Mouse (Mus musculus) midbrain, embryonic 14.5 days (tissue): Measurements from ENCODE around the gene Limch1. TPM values are rescaled to one million over a fixed set of nuclear protein-coding genes. Genes with fewer than 3 reads are reported as not detected.

Source experiments
- ATAC-seq: fragments of 200-750 bp; cut with Nextera tagmentation; 2 replicates; pipeline ENCODE4 v1.8.0; 2017; ENCODE audit warnings: moderate number of reproducible peaks, moderate library complexity; ENCODE audit not compliant: low FRiP score, low TSS enrichment
- DNase-seq: peaks from one replicate; pipeline ENCODE4 v3.0.0-alpha.2; 2015
- H3K27ac ChIP-seq: fragments of 300-500 bp; sonication (generic); replicated peaks from 2 replicates; pipeline ENCODE4 v1.5.1; 2014; ENCODE audit warnings: mild to moderate bottlenecking, low read depth, low read length, moderate library complexity
- H3K27me3 ChIP-seq: fragments of 300-500 bp; sonication (generic); 2 replicates; pipeline ENCODE4 v1.6.1; 2014; ENCODE audit warnings: low read length, control low read depth, mixed read lengths; ENCODE audit not compliant: control insufficient read depth, insufficient read depth
- H3K36me3 ChIP-seq: fragments of 300-500 bp; sonication (generic); 2 replicates; pipeline ENCODE4 v1.6.1; 2014; ENCODE audit warnings: low read length, control low read depth; ENCODE audit not compliant: control insufficient read depth, insufficient read depth
- H3K4me1 ChIP-seq: fragments of 300-500 bp; sonication (generic); 2 replicates; pipeline ENCODE4 v1.6.1; 2014; ENCODE audit warnings: mild to moderate bottlenecking, antibody characterized with exemption, low read length, control low read depth; ENCODE audit not compliant: control insufficient read depth, insufficient read depth
- H3K4me2 ChIP-seq: fragments of 300-500 bp; sonication (generic); 2 replicates; pipeline ENCODE4 v1.6.1; 2014; ENCODE audit warnings: mild to moderate bottlenecking, low read length, moderate library complexity
- H3K4me3 ChIP-seq: fragments of 300-500 bp; sonication (generic); replicated peaks from 2 replicates; pipeline ENCODE4 v1.5.1; 2014; ENCODE audit warnings: low read depth, low read length
- H3K9ac ChIP-seq: fragments of 300-500 bp; sonication (generic); replicated peaks from 2 replicates; pipeline ENCODE4 v1.6.1; 2014; ENCODE audit warnings: mild to moderate bottlenecking, low read length, moderate library complexity
- H3K9me3 ChIP-seq: fragments of 300-500 bp; sonication (generic); 2 replicates; pipeline ENCODE4 v1.6.1; 2016; ENCODE audit warnings: low read length, control low read depth, mixed read lengths; ENCODE audit not compliant: control insufficient read depth
- WGBS: fragments of 180-500 bp; shearing (Covaris S2); extraction: QIAGEN DNeasy Blood & Tissue Kit; methylation state at CpG from one replicate; pipeline ENCODE4 v1.1.7; 2014; 5-methylcytosine and 5-hydroxymethylcytosine counted together
- polyA plus RNA-seq: library from polyadenylated mRNA; unstranded; fragments of >200 nt; fragmentation: Nextera tagmentation; extraction: Ambion mirVana; gene quantifications from 2 replicates; pipeline ENCODE4 v1.2.1, GENCODE M21; 2014

The Limch1 gene
- polyA plus RNA-seq, 1 experiment from 2014 or later: 56.5 TPM

GRCm38 (mm10) chr5:66785995-66786620, 40.5 kb downstream of the Limch1 start:
- Histone ChIP-seq H3K4me2 (no peak overlapping the region), H3K36me3 (no peaks in the 10 kb centered on the region), H3K27ac (no peak overlapping the region), H3K27me3 (no peaks in the 10 kb centered on the region), H3K4me3 (no peak overlapping the region), H3K9me3 (no peaks in the 10 kb centered on the region), H3K4me1 (no peaks in the 10 kb centered on the region), H3K9ac (no peak overlapping the region)
- ATAC-seq: no peak
- WGBS: 95% methylated on average over 1 of the region's 1 CpGs
- DNase-seq: no peak

DNA sequence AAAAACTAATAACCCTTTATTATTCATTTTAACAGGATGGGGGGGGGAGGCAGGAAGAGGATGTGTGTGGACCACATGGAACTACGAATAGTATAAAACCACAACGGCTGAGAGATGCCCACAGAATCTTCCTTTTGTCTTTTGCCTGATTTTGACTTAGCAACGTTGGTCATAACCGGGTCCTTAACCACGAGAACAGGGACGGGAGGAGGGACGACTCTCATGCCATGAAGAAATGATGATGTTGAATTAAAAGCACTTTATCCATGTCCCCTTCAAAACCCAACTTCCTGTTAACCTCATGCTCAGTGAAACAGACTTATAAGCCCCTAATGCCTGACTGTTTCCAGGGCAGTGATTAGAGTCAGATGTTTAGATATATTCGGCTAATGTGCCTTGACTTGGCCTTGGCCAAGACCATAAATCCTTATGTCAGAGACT, 41.0 kb downstream of the Limch1 start:
- no peaks in the 10 kb centered on the region for H3K36me3 ChIP-seq
- H3K4me3 ChIP-seq: no peak overlapping the region
- 95% methylated on average over 8 of the region's 8 CpGs for WGBS
- H3K4me1 ChIP-seq: no peaks in the 10 kb centered on the region
- no peaks in the 10 kb centered on the region for H3K9me3 ChIP-seq
- H3K27ac ChIP-seq: no peak overlapping the region
- no peak for DNase-seq
- no peak for ATAC-seq
- no peak overlapping the region for H3K9ac ChIP-seq
- no peak overlapping the region for H3K4me2 ChIP-seq
- H3K27me3 ChIP-seq: no peaks in the 10 kb centered on the region

GRCm38 (mm10) chr5:66789041-66789440, 43.4 kb downstream of the Limch1 start:
- Histone ChIP-seq H3K4me2 (no peak overlapping the region), H3K9me3 (no peaks in the 10 kb centered on the region), H3K27ac (no peak overlapping the region), H3K27me3 (no peaks in the 10 kb centered on the region), H3K4me3 (no peak overlapping the region), H3K36me3 (no peaks in the 10 kb centered on the region), H3K4me1 (no peaks in the 10 kb centered on the region), H3K9ac (no peak overlapping the region)
- ATAC-seq (no peak), DNase-seq (no peak)
- 92% methylated on average over 3 of the region's 3 CpGs for WGBS

- H3K27me3 ChIP-seq: no peaks in the 10 kb centered on the region
- 84% methylated on average over 6 of the region's 6 CpGs for WGBS
- no peaks in the 10 kb centered on the region for H3K36me3 ChIP-seq
- no peak for DNase-seq
- no peak overlapping the region for H3K4me2 ChIP-seq
- no peak for ATAC-seq
- no peaks in the 10 kb centered on the region for H3K4me1 ChIP-seq
- no peak overlapping the region for H3K4me3 ChIP-seq
- H3K9ac ChIP-seq: no peak overlapping the region
- no peaks in the 10 kb centered on the region for H3K9me3 ChIP-seq
- H3K27ac ChIP-seq: no peak overlapping the region
These were observed 45.5 kb downstream of the Limch1 start for GRCm38 (mm10) chr5:66791161-66791560.

DNA sequence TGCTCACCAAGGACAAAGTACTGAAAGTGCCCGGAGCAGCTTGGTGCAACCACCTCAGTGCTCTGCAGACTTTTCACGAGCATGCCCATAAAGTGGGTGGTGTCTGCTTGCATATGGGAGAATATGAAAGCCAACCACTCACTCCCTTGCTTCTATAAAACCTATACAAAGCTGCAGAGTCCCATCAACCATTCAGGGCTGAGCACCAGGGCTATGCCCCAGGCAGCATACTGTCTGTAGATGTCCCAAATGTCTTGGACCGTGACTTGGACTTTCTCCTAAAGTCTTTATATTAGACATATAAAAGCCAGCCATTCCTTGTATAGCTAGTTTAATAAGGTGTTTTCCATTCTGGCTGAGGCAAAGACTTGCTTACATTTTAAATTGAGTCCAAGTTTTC, 47.6 kb downstream of the Limch1 start:
- WGBS: 89% methylated on average over 3 of the region's 3 CpGs
- Histone ChIP-seq H3K9me3 (no peaks in the 10 kb centered on the region), H3K4me3 (no peak overlapping the region), H3K9ac (no peak overlapping the region), H3K27me3 (no peaks in the 10 kb centered on the region), H3K36me3 (no peaks in the 10 kb centered on the region), H3K27ac (no peak overlapping the region), H3K4me2 (no peak overlapping the region), H3K4me1 (peaks cover 10% of the 10 kb centered on the region)
- DNase-seq (no peak), ATAC-seq (no peak)

- Histone ChIP-seq H3K4me1 (peaks cover 28% of the 10 kb centered on the region), H3K4me3 (no peak overlapping the region), H3K4me2 (no peak overlapping the region), H3K27me3 (no peaks in the 10 kb centered on the region), H3K36me3 (no peaks in the 10 kb centered on the region), H3K27ac (peak overlapping the region; percentile 47; the same call in 1 of the 2 replicates), H3K9ac (no peak overlapping the region), H3K9me3 (no peaks in the 10 kb centered on the region)
- 69% methylated on average over 6 of the region's 6 CpGs for WGBS
- ATAC-seq (no peak), DNase-seq (no peak)
These were observed 51.7 kb downstream of the Limch1 start for GRCm38 (mm10) chr5:66797326-66797725.

DNA sequence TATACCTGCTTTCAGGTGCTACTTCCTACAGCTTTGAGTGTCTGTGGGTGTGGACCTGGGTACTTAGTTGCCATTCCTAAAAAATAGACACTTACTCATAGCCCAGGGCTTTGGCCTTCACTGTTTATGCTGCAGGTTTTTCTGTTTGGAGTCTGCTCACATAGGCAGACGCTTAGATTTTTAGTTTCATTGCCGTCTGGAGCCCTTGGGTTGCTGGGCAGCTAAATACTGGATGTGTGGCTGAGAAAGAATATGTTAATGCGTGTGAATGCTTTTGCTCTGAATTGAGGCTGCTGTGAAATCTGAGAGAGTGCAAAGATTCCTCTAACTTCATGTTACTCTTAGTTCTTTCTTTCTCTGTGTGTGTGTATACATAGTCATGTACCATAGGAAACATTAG, 52.5 kb downstream of the Limch1 start:
- H3K4me3 ChIP-seq: no peak overlapping the region
- H3K27ac ChIP-seq: peak overlapping the region; percentile 58
- no peak overlapping the region for H3K4me2 ChIP-seq
- H3K9ac ChIP-seq: no peak overlapping the region
- 15% methylated on average over 3 of the region's 3 CpGs for WGBS
- no peaks in the 10 kb centered on the region for H3K9me3 ChIP-seq
- ATAC-seq (no peak; the same call in 1 of the 2 replicates), DNase-seq (peak; percentile 50)
- H3K4me1 ChIP-seq: peaks cover 28% of the 10 kb centered on the region
- H3K36me3 ChIP-seq: no peaks in the 10 kb centered on the region
- H3K27me3 ChIP-seq: no peaks in the 10 kb centered on the region

DNA sequence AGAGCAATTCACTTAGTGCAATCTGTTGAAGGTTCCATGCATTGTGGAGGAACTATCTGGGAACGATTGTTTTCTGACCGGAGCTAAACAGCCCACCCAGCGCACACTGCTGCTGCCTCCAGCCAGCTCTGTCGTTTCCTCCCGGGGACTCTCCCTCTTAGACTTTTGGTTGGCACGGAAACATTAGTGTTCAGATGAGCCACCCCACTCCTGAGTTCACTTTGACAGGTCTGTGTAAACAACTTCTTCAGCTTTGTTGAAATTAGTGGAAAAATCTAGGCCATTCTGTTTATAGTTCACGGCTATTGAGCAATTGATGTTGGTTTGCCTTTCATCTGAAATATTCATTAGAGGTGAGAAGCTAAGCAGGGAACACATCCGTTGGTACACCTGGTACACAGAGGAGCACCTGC, 53.0 kb downstream of the Limch1 start:
- WGBS: 22% methylated on average over 8 of the region's 8 CpGs
- Histone ChIP-seq H3K36me3 (no peaks in the 10 kb centered on the region), H3K27me3 (no peaks in the 10 kb centered on the region), H3K9me3 (no peaks in the 10 kb centered on the region), H3K27ac (peak overlapping the region; percentile 58; the same call in 1 of the 2 replicates), H3K4me3 (no peak overlapping the region), H3K9ac (no peak overlapping the region), H3K4me1 (peaks cover 28% of the 10 kb centered on the region), H3K4me2 (no peak overlapping the region)
- no peak for DNase-seq
- no peak for ATAC-seq

DNA sequence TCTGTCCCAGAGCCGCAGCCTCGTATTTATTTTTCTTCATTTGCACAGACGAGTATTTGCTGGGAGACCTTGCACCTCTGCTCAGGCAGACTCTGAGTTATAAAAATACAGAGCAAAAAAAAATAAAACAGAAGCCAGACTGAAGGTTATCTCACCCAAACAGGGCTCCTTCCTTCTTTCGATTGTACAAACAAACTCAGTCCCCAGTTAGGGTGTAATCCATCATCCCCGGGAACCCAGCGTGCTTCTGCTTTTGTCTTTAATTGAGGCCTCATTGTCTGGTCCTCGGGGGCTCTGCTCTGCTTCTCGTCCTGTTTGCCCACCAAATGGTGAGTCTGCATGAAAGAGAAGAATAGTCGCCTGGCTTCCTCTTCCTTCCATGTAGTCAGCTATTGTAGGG, 54.6 kb downstream of the Limch1 start:
- WGBS: 24% methylated on average over 9 of the region's 9 CpGs
- H3K9ac ChIP-seq: no peak overlapping the region
- ATAC-seq: no peak
- H3K27ac ChIP-seq: no peak overlapping the region
- H3K36me3 ChIP-seq: no peaks in the 10 kb centered on the region
- H3K4me1 ChIP-seq: peaks cover 28% of the 10 kb centered on the region
- H3K4me2 ChIP-seq: no peak overlapping the region
- DNase-seq: no peak
- no peak overlapping the region for H3K4me3 ChIP-seq
- no peaks in the 10 kb centered on the region for H3K27me3 ChIP-seq
- no peaks in the 10 kb centered on the region for H3K9me3 ChIP-seq
